Mouse (Mus musculus): Measurements from ENCODE around the gene Lmntd1.

GRCm38 (mm10) chr6:145361109-145361694 is 252.9 kb downstream of the Lmntd1 start:
- no peak for TF ChIP-seq CTCF (IDR thresholded peaks at IDR 0.05; ENCODE audit: low read depth)
- TF ChIP-seq EP300 (IDR thresholded peaks at IDR 0.05; ENCODE audit: low read depth), result no peak

Measured in liver, postnatal 0 days (tissue).